Mouse (Mus musculus) embryo, embryonic 9.5 days (tissue): ENCODE measurements at regions not wholly inside any gene's neighbourhood (a gene's known extent, or its start where the extent isn't known, plus 50 kb on each side); places are given as distances from the start of the nearest gene placed in this dataset.

ENCODE experiments used
- DNase-seq: peaks from one replicate; pipeline ENCODE4 v3.0.0-alpha.2; 2017; ENCODE audit errors: extremely low spot score

- no peak for DNase-seq
Measured at GRCm38 (mm10) chr14:58678781-58679180, 463.9 kb downstream of the 1700129C05Rik start.

- DNase-seq = no peak
Measured at GRCm38 (mm10) chr14:58678126-58678656, 464.5 kb downstream of the 1700129C05Rik start.

GRCm38 (mm10) chr14:58675146-58675545 lies 467.5 kb downstream of the 1700129C05Rik start:
- no peak for DNase-seq

GRCm38 (mm10) chr14:58663946-58664345 lies 478.7 kb downstream of the 1700129C05Rik start:
- DNase-seq = no peak

- no peak for DNase-seq
Measured at GRCm38 (mm10) chr14:58662601-58663000, 480.1 kb downstream of the 1700129C05Rik start.

GRCm38 (mm10) chr14:58661416-58661815 lies 481.3 kb downstream of the 1700129C05Rik start:
- DNase-seq = no peak

GRCm38 (mm10) chr14:58657263-58657662 lies 485.4 kb downstream of the 1700129C05Rik start:
- DNase-seq = no peak

- DNase-seq = peak; percentile 11
Measured at GRCm38 (mm10) chr14:58656935-58657238, 485.8 kb downstream of the 1700129C05Rik start.

GRCm38 (mm10) chr14:58656212-58656934 lies 486.3 kb downstream of the 1700129C05Rik start:
- DNase-seq = peak; percentile 27

- no peak for DNase-seq
Measured at GRCm38 (mm10) chr14:58653026-58653425, 489.7 kb downstream of the 1700129C05Rik start.

- no peak for DNase-seq
Measured at GRCm38 (mm10) chr14:58652004-58652403, 490.7 kb downstream of the 1700129C05Rik start.

- no peak for DNase-seq
Measured at GRCm38 (mm10) chr14:58651210-58651609, 491.5 kb downstream of the 1700129C05Rik start.

- DNase-seq = no peak
Measured at GRCm38 (mm10) chr14:58638337-58638696, 504.4 kb downstream of the 1700129C05Rik start.

GRCm38 (mm10) chr14:58637405-58638336 lies 505.0 kb downstream of the 1700129C05Rik start:
- DNase-seq = no peak

- DNase-seq = no peak
Measured at GRCm38 (mm10) chr14:58631221-58631620, 511.5 kb downstream of the 1700129C05Rik start.

GRCm38 (mm10) chr14:58628266-58628665 lies 514.4 kb downstream of the 1700129C05Rik start:
- DNase-seq = no peak

- no peak for DNase-seq
Measured at GRCm38 (mm10) chr14:58626506-58627256, 516.0 kb downstream of the 1700129C05Rik start.

- DNase-seq = no peak
Measured at GRCm38 (mm10) chr14:58620186-58620585, 522.5 kb downstream of the 1700129C05Rik start.

- DNase-seq = no peak
Measured at GRCm38 (mm10) chr14:58617656-58618055, 525.0 kb downstream of the 1700129C05Rik start.

- no peak for DNase-seq
Measured at GRCm38 (mm10) chr14:58608216-58608615, 534.5 kb downstream of the 1700129C05Rik start.

GRCm38 (mm10) chr14:58607734-58608133 lies 535.0 kb downstream of the 1700129C05Rik start:
- no peak for DNase-seq

GRCm38 (mm10) chr14:58605529-58605928 lies 535.2 kb downstream of the Fgf9 start:
- DNase-seq = no peak
